Comparison of ENCODE assay signal across 9 mouse cellular contexts in genomic region chr8:86475711-86476438, GRCm38 (mm10).
DNase-seq lines count a peak whose midpoint lies in the region; ATAC-seq and TF ChIP-seq lines count a peak whose summit lies in the region.
"Had no signal": no experiment of that assay in that cellular context is flagged by ENCODE, and none has a peak within 500 bp of the region (broad histone marks: within the 10 kb centered on the region; RNA-seq: fewer than 3 reads in every experiment).

No protein-coding gene starts in this region.

- no peaks in the 10 kb centered on the region for H3K36me3 ChIP-seq in forebrain, embryonic 13.5 days (ENCODE audit: poor library complexity, severe bottlenecking)
- no peaks in the 10 kb centered on the region for H3K36me3 ChIP-seq in intestine, postnatal 0 days (ENCODE audit: control insufficient read depth, insufficient read depth)
- H3K36me3 ChIP-seq: embryonic facial prominence, embryonic 13.5 days had no signal

- peak; percentile 13 for DNase-seq in ovary, postnatal 14 days (ENCODE audit: low spot score)
- DNase-seq in ovary, adult 18-20 months (ENCODE audit: low spot score): no peak
- DNase-seq in brain, embryonic 18.5 days (ENCODE audit: low read depth, low spot score): peak; percentile 56
- peak; percentile 58 for DNase-seq in lung, postnatal 10 days
- DNase-seq in right cerebral cortex, postnatal 14 days: peak; percentile 55
- DNase-seq in spleen, postnatal 14 days (ENCODE audit: low spot score in 2 of 2): no peak

- H3K4me1 ChIP-seq in forebrain, embryonic 13.5 days: 0 out of 2 replicates have a peak, but pooled peaks cover 5% of the 10 kb centered on the region
- no peaks in the 10 kb centered on the region for H3K4me1 ChIP-seq in intestine, postnatal 0 days (replicated peaks; ENCODE audit: control insufficient read depth, insufficient read depth, low read length)
- H3K4me1 ChIP-seq: embryonic facial prominence, embryonic 13.5 days had no signal

- H3K27me3 ChIP-seq in forebrain, embryonic 13.5 days: no peaks in the 10 kb centered on the region
- H3K27me3 ChIP-seq in intestine, postnatal 0 days (replicated peaks; ENCODE audit: control insufficient read depth, insufficient read depth, low read length): no peaks in the 10 kb centered on the region
- H3K27me3 ChIP-seq: embryonic facial prominence, embryonic 13.5 days had no signal

- peak; percentile 93 for ATAC-seq in forebrain, embryonic 13.5 days
- ATAC-seq in intestine, postnatal 0 days: no peak

- peak; percentile 86 for TF ChIP-seq CTCF in intestine, postnatal 0 days (IDR thresholded peaks at IDR 0.05; ENCODE audit: low read depth)

- no peaks in the 10 kb centered on the region for H3K9me3 ChIP-seq in forebrain, embryonic 13.5 days (replicated peaks)
- no peaks in the 10 kb centered on the region for H3K9me3 ChIP-seq in intestine, postnatal 0 days (ENCODE audit: control insufficient read depth)
- H3K9me3 ChIP-seq: embryonic facial prominence, embryonic 13.5 days had no signal

- H3K9ac ChIP-seq in forebrain, embryonic 13.5 days: no peak overlapping the region
- no peak overlapping the region for H3K9ac ChIP-seq in intestine, postnatal 0 days (ENCODE audit: low read depth, low read length)
- H3K9ac ChIP-seq: embryonic facial prominence, embryonic 13.5 days had no signal

- 55% methylated on average over 9 of the region's 9 CpGs for WGBS in forebrain, embryonic 13.5 days
- whole genome bisulfite sequencing in intestine, postnatal 0 days: 48% methylated on average over 9 of the region's 9 CpGs

- no peak overlapping the region for H3K4me2 ChIP-seq in forebrain, embryonic 13.5 days
- no peak overlapping the region for H3K4me2 ChIP-seq in intestine, postnatal 0 days (replicated peaks; ENCODE audit: low read depth)
- H3K4me2 ChIP-seq: embryonic facial prominence, embryonic 13.5 days had no signal

- no peak overlapping the region for H3K27ac ChIP-seq in forebrain, embryonic 13.5 days
- H3K27ac ChIP-seq in intestine, postnatal 0 days (ENCODE audit: low read depth, low read length): no peak overlapping the region
- H3K27ac ChIP-seq: embryonic facial prominence, embryonic 13.5 days had no signal

- no peak overlapping the region for H3K4me3 ChIP-seq in forebrain, embryonic 13.5 days
- no peak overlapping the region for H3K4me3 ChIP-seq in intestine, postnatal 0 days (ENCODE audit: low read depth, low read length)
- H3K4me3 ChIP-seq: embryonic facial prominence, embryonic 13.5 days had no signal

Comparison
In these comparisons a context has a peak if more than half of its experiments do, and no peak if none do; other contexts are left out.
1. DNase-seq: peak in ovary, postnatal 14 days (single experiment), brain, embryonic 18.5 days (single experiment), lung, postnatal 10 days (single experiment) and right cerebral cortex, postnatal 14 days (single experiment); none in ovary, adult 18-20 months (single experiment) and spleen, postnatal 14 days (0 of 2).